Mouse (Mus musculus): ENCODE measurements around the gene Cdv3. TPM values are rescaled to one million over a fixed set of nuclear protein-coding genes. Genes with fewer than 3 reads are reported as not detected.
A peak's percentile ranks its signal among the peaks of the same experiment; 100 is the strongest.

Gene Cdv3
- 348 and 354 TPM in 2 replicates for polyA plus RNA-seq (2011; ENCODE audit: insufficient read depth, insufficient read length, low read depth, missing spikeins)

GRCm38 (mm10) chr9:103365290-103366247 lies at the start of gene Cdv3:
TSS of gene Cdv3 (minus strand) at chr9:103365840.
- peak within 1 kb of the TSS; percentile 70 for H3K27ac ChIP-seq (ENCODE audit: insufficient read depth, low read length)
- H3K9me3 ChIP-seq (replicated peaks; ENCODE audit: control insufficient read depth, insufficient read depth, low read length, poor library complexity, severe bottlenecking): no peaks in the 10 kb centered on the region
- no peaks in the 10 kb centered on the region for H3K27me3 ChIP-seq (ENCODE audit: control insufficient read depth, insufficient read depth, low read length, poor library complexity, severe bottlenecking)
- peaks cover 27% of the 10 kb centered on the region for H3K36me3 ChIP-seq (ENCODE audit: control insufficient read depth, insufficient read depth, low read length, poor library complexity, severe bottlenecking)
- TF ChIP-seq POLR2A (IDR thresholded peaks at IDR 0.05; ENCODE audit: insufficient read depth, low read length): peak; percentile 87
- TF ChIP-seq EP300 (IDR thresholded peaks at IDR 0.05; ENCODE audit: insufficient read depth, low read depth, low read length): no peak
- H3K4me3 ChIP-seq (ENCODE audit: low read depth, low read length): peak within 1 kb of the TSS; percentile 100
- H3K4me1 ChIP-seq (ENCODE audit: control insufficient read depth, insufficient read depth, low read length): no peaks in the 10 kb centered on the region
- H3K9ac ChIP-seq (ENCODE audit: low read depth, poor library complexity, severe bottlenecking): peak within 1 kb of the TSS; percentile 98

GRCm38 (mm10) chr9:103413457-103413856 lies 47.8 kb upstream of the Cdv3 start:
- TF ChIP-seq POLR2A (IDR thresholded peaks at IDR 0.05; ENCODE audit: insufficient read depth, low read length) (no peak), CTCF (IDR thresholded peaks at IDR 0.05; ENCODE audit: low read depth, low read length) (no peak), EP300 (IDR thresholded peaks at IDR 0.05; ENCODE audit: insufficient read depth, low read depth, low read length) (no peak)
- Histone ChIP-seq H3K4me3 (ENCODE audit: low read depth, low read length) (no peak overlapping the region), H3K9me3 (replicated peaks; ENCODE audit: control insufficient read depth, insufficient read depth, low read length, poor library complexity, severe bottlenecking) (no peaks in the 10 kb centered on the region), H3K27me3 (ENCODE audit: control insufficient read depth, insufficient read depth, low read length, poor library complexity, severe bottlenecking) (no peaks in the 10 kb centered on the region), H3K9ac (ENCODE audit: low read depth, poor library complexity, severe bottlenecking) (no peak overlapping the region), H3K27ac (ENCODE audit: insufficient read depth, low read length) (no peak overlapping the region), H3K4me1 (ENCODE audit: control insufficient read depth, insufficient read depth, low read length) (no peaks in the 10 kb centered on the region), H3K36me3 (ENCODE audit: control insufficient read depth, insufficient read depth, low read length, poor library complexity, severe bottlenecking) (no peaks in the 10 kb centered on the region)

GRCm38 (mm10) chr9:103409119-103409518 lies 43.5 kb upstream of the Cdv3 start:
- Histone ChIP-seq H3K9me3 (replicated peaks; ENCODE audit: control insufficient read depth, insufficient read depth, low read length, poor library complexity, severe bottlenecking) (no peaks in the 10 kb centered on the region), H3K4me1 (ENCODE audit: control insufficient read depth, insufficient read depth, low read length) (no peaks in the 10 kb centered on the region), H3K9ac (ENCODE audit: low read depth, poor library complexity, severe bottlenecking) (no peak overlapping the region), H3K27ac (ENCODE audit: insufficient read depth, low read length) (no peak overlapping the region), H3K4me3 (ENCODE audit: low read depth, low read length) (no peak overlapping the region), H3K36me3 (ENCODE audit: control insufficient read depth, insufficient read depth, low read length, poor library complexity, severe bottlenecking) (no peaks in the 10 kb centered on the region), H3K27me3 (ENCODE audit: control insufficient read depth, insufficient read depth, low read length, poor library complexity, severe bottlenecking) (no peaks in the 10 kb centered on the region)
- TF ChIP-seq EP300 (IDR thresholded peaks at IDR 0.05; ENCODE audit: insufficient read depth, low read depth, low read length): no peak
- no peak for TF ChIP-seq CTCF (IDR thresholded peaks at IDR 0.05; ENCODE audit: low read depth, low read length)
- TF ChIP-seq POLR2A (IDR thresholded peaks at IDR 0.05; ENCODE audit: insufficient read depth, low read length): no peak

- H3K36me3 ChIP-seq (ENCODE audit: control insufficient read depth, insufficient read depth, low read length, poor library complexity, severe bottlenecking): no peaks in the 10 kb centered on the region
- TF ChIP-seq POLR2A (IDR thresholded peaks at IDR 0.05; ENCODE audit: insufficient read depth, low read length) (no peak), CTCF (IDR thresholded peaks at IDR 0.05; ENCODE audit: low read depth, low read length) (no peak), EP300 (IDR thresholded peaks at IDR 0.05; ENCODE audit: insufficient read depth, low read depth, low read length) (no peak)
These were observed 42.6 kb upstream of the Cdv3 start for GRCm38 (mm10) chr9:103408136-103408777.

GRCm38 (mm10) chr9:103403331-103403973 lies 37.8 kb upstream of the Cdv3 start:
- H3K36me3 ChIP-seq (ENCODE audit: control insufficient read depth, insufficient read depth, low read length, poor library complexity, severe bottlenecking): no peaks in the 10 kb centered on the region
- TF ChIP-seq EP300 (IDR thresholded peaks at IDR 0.05; ENCODE audit: insufficient read depth, low read depth, low read length): no peak
- TF ChIP-seq POLR2A (IDR thresholded peaks at IDR 0.05; ENCODE audit: insufficient read depth, low read length): no peak
- no peak for TF ChIP-seq CTCF (IDR thresholded peaks at IDR 0.05; ENCODE audit: low read depth, low read length)
- H3K27me3 ChIP-seq (ENCODE audit: control insufficient read depth, insufficient read depth, low read length, poor library complexity, severe bottlenecking): no peaks in the 10 kb centered on the region
- H3K4me3 ChIP-seq (ENCODE audit: low read depth, low read length): no peak overlapping the region
- H3K9me3 ChIP-seq (replicated peaks; ENCODE audit: control insufficient read depth, insufficient read depth, low read length, poor library complexity, severe bottlenecking): no peaks in the 10 kb centered on the region; the same call in 1 of the 2 replicates
- H3K4me1 ChIP-seq (ENCODE audit: control insufficient read depth, insufficient read depth, low read length): no peaks in the 10 kb centered on the region
- H3K9ac ChIP-seq (ENCODE audit: low read depth, poor library complexity, severe bottlenecking): no peak overlapping the region
- no peak overlapping the region for H3K27ac ChIP-seq (ENCODE audit: insufficient read depth, low read length)

More at GRCm38 (mm10) chr9:103408136-103408777, 42.6 kb upstream of the Cdv3 start:
- Histone ChIP-seq H3K4me3 (ENCODE audit: low read depth, low read length) (no peak overlapping the region), H3K27ac (ENCODE audit: insufficient read depth, low read length) (no peak overlapping the region), H3K4me1 (ENCODE audit: control insufficient read depth, insufficient read depth, low read length) (no peaks in the 10 kb centered on the region), H3K9me3 (replicated peaks; ENCODE audit: control insufficient read depth, insufficient read depth, low read length, poor library complexity, severe bottlenecking) (no peaks in the 10 kb centered on the region), H3K27me3 (ENCODE audit: control insufficient read depth, insufficient read depth, low read length, poor library complexity, severe bottlenecking) (no peaks in the 10 kb centered on the region), H3K9ac (ENCODE audit: low read depth, poor library complexity, severe bottlenecking) (no peak overlapping the region)

Data from ES-Bruce4 (cell line).